Mouse (Mus musculus): ENCODE data around the gene Shc4. TPM values are rescaled to one million over a fixed set of nuclear protein-coding genes. Genes with fewer than 3 reads are reported as not detected.

The Shc4 gene
- total RNA-seq, 2 experiments from 2014 or later: 0.51 to 0.67 TPM

Other genes starting within 250 kb of the Shc4 start
- under 1 TPM; 0.30 to 0.41 TPM for gene Gm9913, start 219.1 kb downstream of the Shc4 start, total RNA-seq (2021)
- 10 to 100 TPM; 28.6 to 33.5 TPM for gene Fbn1, start 216.2 kb downstream of the Shc4 start, total RNA-seq (2021)
- gene Cep152, start 99.0 kb downstream of the Shc4 start, total RNA-seq (2021): 1 to 10 TPM; 1.4 to 1.5 TPM
- gene Eid1, start 51.1 kb downstream of the Shc4 start, total RNA-seq (2021): 10 to 100 TPM; 48.8 to 51.8 TPM
- 10 to 100 TPM; 24.1 to 26.6 TPM for gene Secisbp2l, start 58.7 kb upstream of the Shc4 start, total RNA-seq (2021)
- gene Galk2, start 135.0 kb upstream of the Shc4 start, total RNA-seq (2021): 10 to 100 TPM; 12.1 to 12.7 TPM
- gene Cops2, start 135.0 kb upstream of the Shc4 start, total RNA-seq (2021): 10 to 100 TPM; 84.1 to 89.4 TPM